Mouse (Mus musculus) liver, embryonic 12.5 days (tissue): ENCODE results near the gene Tnip3. TPM values are rescaled to one million over a fixed set of nuclear protein-coding genes. Genes with fewer than 3 reads are reported as not detected.

Experiments used
- ATAC-seq: fragments of 200-750 bp; cut with Nextera tagmentation; 2 replicates; pipeline ENCODE4 v1.8.0; 2017; ENCODE audit warnings: moderate number of reproducible peaks, mild to moderate bottlenecking, moderate library complexity
- H3K27ac ChIP-seq: fragments of 300-500 bp; sonication (generic); 2 replicates; pipeline ENCODE4 v1.5.1; 2016; ENCODE audit warnings: mild to moderate bottlenecking
- H3K27me3 ChIP-seq: fragments of 300-500 bp; sonication (generic); replicated peaks from 2 replicates; pipeline ENCODE4 v1.6.1; 2016; ENCODE audit warnings: mild to moderate bottlenecking, moderate library complexity
- H3K36me3 ChIP-seq: fragments of 300-500 bp; sonication (generic); 2 replicates; pipeline ENCODE4 v1.6.1; 2016; ENCODE audit warnings: mild to moderate bottlenecking, moderate library complexity
- H3K4me1 ChIP-seq: fragments of 300-500 bp; sonication (generic); 2 replicates; pipeline ENCODE4 v1.6.1; 2016
- H3K4me2 ChIP-seq: fragments of 300-500 bp; sonication (generic); 2 replicates; pipeline ENCODE4 v1.6.1; 2016; ENCODE audit warnings: mild to moderate bottlenecking, moderate library complexity
- H3K4me3 ChIP-seq: fragments of 300-500 bp; sonication (generic); 2 replicates; pipeline ENCODE4 v1.5.1; 2016; ENCODE audit warnings: mild to moderate bottlenecking, moderate library complexity
- H3K9ac ChIP-seq: fragments of 300-500 bp; sonication (generic); 2 replicates; pipeline ENCODE4 v1.6.1; 2016; ENCODE audit warnings: mild to moderate bottlenecking, moderate library complexity
- H3K9me3 ChIP-seq: fragments of 300-500 bp; sonication (generic); replicated peaks from 2 replicates; pipeline ENCODE4 v1.6.1; 2016; ENCODE audit warnings: mild to moderate bottlenecking, moderate library complexity
- WGBS: fragments of 180-500 bp; shearing (Covaris S2); methylation state at CpG from one replicate; pipeline ENCODE4 v1.1.7; 2016; ENCODE audit not compliant: insufficient replicate concordance; 5-methylcytosine and 5-hydroxymethylcytosine counted together
- polyA plus RNA-seq: library from polyadenylated mRNA; unstranded; fragments of >200 nt; fragmentation: Nextera tagmentation; extraction: Ambion mirVana; gene quantifications from 2 replicates; pipeline ENCODE4 v1.2.1, GENCODE M21; 2016

Gene Tnip3
- polyA plus RNA-seq, 1 experiment from 2014 or later: 0.10 TPM

GRCm38 (mm10) chr6:65540138-65540537 is 15.0 kb downstream of the Tnip3 start:
- Histone ChIP-seq H3K27ac (no peak overlapping the region), H3K4me1 (no peaks in the 10 kb centered on the region), H3K9ac (no peak overlapping the region), H3K4me2 (no peak overlapping the region), H3K4me3 (no peak overlapping the region), H3K36me3 (no peaks in the 10 kb centered on the region), H3K27me3 (no peaks in the 10 kb centered on the region), H3K9me3 (no peaks in the 10 kb centered on the region)
- 64% methylated on average over 2 of the region's 2 CpGs for WGBS
- no peak for ATAC-seq

GRCm38 (mm10) chr6:65541094-65541493 is 16.0 kb downstream of the Tnip3 start:
- 56% methylated on average over 3 of the region's 3 CpGs for WGBS

GRCm38 (mm10) chr6:65542391-65542790 is 17.3 kb downstream of the Tnip3 start:
- no peak overlapping the region for H3K4me3 ChIP-seq
- H3K27me3 ChIP-seq: no peaks in the 10 kb centered on the region
- H3K9ac ChIP-seq: no peak overlapping the region
- ATAC-seq: no peak
- no peaks in the 10 kb centered on the region for H3K4me1 ChIP-seq
- 35% methylated on average over 3 of the region's 3 CpGs for WGBS
- no peak overlapping the region for H3K27ac ChIP-seq
- H3K4me2 ChIP-seq: no peak overlapping the region
- no peaks in the 10 kb centered on the region for H3K9me3 ChIP-seq
- no peaks in the 10 kb centered on the region for H3K36me3 ChIP-seq

More at GRCm38 (mm10) chr6:65541094-65541493, 16.0 kb downstream of the Tnip3 start:
- H3K9me3 ChIP-seq: no peaks in the 10 kb centered on the region
- no peak overlapping the region for H3K4me3 ChIP-seq
- no peaks in the 10 kb centered on the region for H3K4me1 ChIP-seq
- no peak overlapping the region for H3K9ac ChIP-seq
- ATAC-seq: no peak
- no peak overlapping the region for H3K27ac ChIP-seq
- no peak overlapping the region for H3K4me2 ChIP-seq
- H3K36me3 ChIP-seq: no peaks in the 10 kb centered on the region
- H3K27me3 ChIP-seq: no peaks in the 10 kb centered on the region

GRCm38 (mm10) chr6:65542913-65543312 is 17.8 kb downstream of the Tnip3 start:
- 63% methylated on average over 1 of the region's 1 CpGs for WGBS
- H3K9ac ChIP-seq: no peak overlapping the region
- no peak for ATAC-seq
- no peak overlapping the region for H3K4me2 ChIP-seq
- no peaks in the 10 kb centered on the region for H3K9me3 ChIP-seq
- no peaks in the 10 kb centered on the region for H3K36me3 ChIP-seq
- H3K27ac ChIP-seq: no peak overlapping the region
- no peak overlapping the region for H3K4me3 ChIP-seq
- no peaks in the 10 kb centered on the region for H3K4me1 ChIP-seq
- H3K27me3 ChIP-seq: no peaks in the 10 kb centered on the region

GRCm38 (mm10) chr6:65563887-65564656 is 39.0 kb downstream of the Tnip3 start:
- no peak for ATAC-seq
- H3K36me3 ChIP-seq: no peaks in the 10 kb centered on the region
- no peak overlapping the region for H3K4me3 ChIP-seq
- no peaks in the 10 kb centered on the region for H3K9me3 ChIP-seq
- no peak overlapping the region for H3K4me2 ChIP-seq
- H3K27me3 ChIP-seq: no peaks in the 10 kb centered on the region
- no peak overlapping the region for H3K9ac ChIP-seq
- no peaks in the 10 kb centered on the region for H3K4me1 ChIP-seq
- WGBS: 46% methylated on average over 3 of the region's 3 CpGs
- H3K27ac ChIP-seq: no peak overlapping the region

DNA sequence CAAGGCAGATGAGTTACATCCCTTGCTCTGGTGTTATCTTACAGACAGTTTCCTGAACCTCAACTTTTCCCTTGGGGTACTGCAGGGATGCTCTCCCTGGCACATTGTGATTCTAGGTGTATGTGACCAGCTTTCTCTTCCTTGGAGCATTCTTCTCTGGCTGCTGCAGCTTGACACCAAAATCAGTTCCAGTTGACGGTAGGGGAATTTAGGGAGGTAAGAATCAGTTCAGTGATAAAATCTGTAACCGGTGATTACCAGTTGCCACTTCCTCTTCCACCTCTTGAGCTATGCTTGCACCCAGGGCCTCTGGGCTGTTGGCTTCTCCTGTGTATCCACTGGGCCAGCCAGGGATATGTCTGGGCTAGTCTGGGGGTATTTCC is 39.5 kb downstream of the Tnip3 start:
- H3K36me3 ChIP-seq: no peaks in the 10 kb centered on the region
- no peaks in the 10 kb centered on the region for H3K27me3 ChIP-seq
- 8% methylated on average over 2 of the region's 2 CpGs for WGBS
- H3K4me1 ChIP-seq: no peaks in the 10 kb centered on the region
- ATAC-seq: no peak
- no peaks in the 10 kb centered on the region for H3K9me3 ChIP-seq
- no peak overlapping the region for H3K27ac ChIP-seq
- H3K9ac ChIP-seq: no peak overlapping the region
- no peak overlapping the region for H3K4me3 ChIP-seq
- no peak overlapping the region for H3K4me2 ChIP-seq

GRCm38 (mm10) chr6:65569741-65570140 is 44.6 kb downstream of the Tnip3 start:
- Histone ChIP-seq H3K9ac (no peak overlapping the region), H3K27me3 (no peaks in the 10 kb centered on the region), H3K4me3 (no peak overlapping the region), H3K4me2 (no peak overlapping the region), H3K36me3 (no peaks in the 10 kb centered on the region), H3K9me3 (no peaks in the 10 kb centered on the region), H3K4me1 (no peaks in the 10 kb centered on the region), H3K27ac (no peak overlapping the region)
- no peak for ATAC-seq
- 32% methylated on average over 8 of the region's 8 CpGs for WGBS

- H3K27me3 ChIP-seq: no peaks in the 10 kb centered on the region
- H3K36me3 ChIP-seq: no peaks in the 10 kb centered on the region
- H3K9me3 ChIP-seq: no peaks in the 10 kb centered on the region
- H3K27ac ChIP-seq: no peak overlapping the region
- peaks cover 20% of the 10 kb centered on the region for H3K4me1 ChIP-seq
- peak; percentile 52; the same call in 1 of the 2 replicates for ATAC-seq
- 21% methylated on average over 8 of the region's 8 CpGs for WGBS
- no peak overlapping the region for H3K4me2 ChIP-seq
- H3K9ac ChIP-seq: no peak overlapping the region
- no peak overlapping the region for H3K4me3 ChIP-seq
These were observed 53.2 kb downstream of the Tnip3 start for GRCm38 (mm10) chr6:65578151-65578973.

DNA sequence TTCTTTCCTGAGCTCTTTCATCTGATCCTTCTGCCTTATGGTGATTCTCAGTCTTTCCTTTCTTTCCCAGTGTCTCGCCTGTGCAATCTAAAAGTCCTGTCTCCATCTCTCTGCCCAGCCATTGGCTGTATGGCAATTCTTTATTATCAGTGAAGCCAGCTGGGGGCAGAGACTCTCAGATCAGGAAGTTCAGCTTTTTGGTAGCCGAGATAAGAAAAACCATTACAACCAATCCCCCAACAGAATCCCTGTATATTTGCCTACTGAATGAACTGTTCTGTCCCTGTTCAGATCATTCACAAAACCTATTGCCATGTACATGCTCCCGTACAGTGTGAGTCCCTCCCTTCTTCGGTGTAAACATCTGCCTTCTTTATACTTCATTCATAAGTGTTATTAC is 57.9 kb downstream of the Tnip3 start:
- ATAC-seq: peak; percentile 86
- Histone ChIP-seq H3K27ac (no peak overlapping the region), H3K9me3 (no peaks in the 10 kb centered on the region)

DNA sequence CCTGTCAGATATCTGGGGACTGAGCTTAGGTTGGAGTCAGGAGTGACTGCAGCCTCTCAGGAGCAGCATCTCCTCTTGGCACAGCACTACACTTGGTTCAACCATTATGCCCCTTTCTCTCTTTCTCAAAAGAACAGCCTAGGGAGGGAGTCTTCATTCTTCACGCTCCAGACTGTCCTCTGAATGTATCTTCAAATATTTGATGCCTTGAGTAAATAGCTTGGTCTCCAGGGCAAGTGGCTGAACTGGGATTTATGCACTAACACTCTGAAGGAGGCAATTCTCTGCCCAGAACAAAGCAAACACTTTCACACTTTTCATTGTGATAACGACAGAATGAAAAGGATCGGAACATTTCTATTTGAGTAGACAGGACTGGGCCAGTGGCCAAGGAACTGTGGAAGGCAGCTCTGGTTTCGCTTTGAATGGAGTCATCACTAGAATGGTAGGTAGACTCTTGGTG is 59.8 kb downstream of the Tnip3 start:
- Histone ChIP-seq H3K27ac (no peak overlapping the region), H3K4me1 (peaks cover 9% of the 10 kb centered on the region), H3K36me3 (no peaks in the 10 kb centered on the region), H3K27me3 (no peaks in the 10 kb centered on the region), H3K4me2 (no peak overlapping the region), H3K4me3 (no peak overlapping the region), H3K9ac (no peak overlapping the region), H3K9me3 (no peaks in the 10 kb centered on the region)
- ATAC-seq: no peak
- 53% methylated on average over 4 of the region's 4 CpGs for WGBS

More for the DNA sequence above, 57.9 kb downstream of the Tnip3 start:
- no peaks in the 10 kb centered on the region for H3K36me3 ChIP-seq
- no peaks in the 10 kb centered on the region for H3K27me3 ChIP-seq
- WGBS: 17% methylated on average over 4 of the region's 4 CpGs
- no peak overlapping the region for H3K9ac ChIP-seq
- peaks cover 18% of the 10 kb centered on the region for H3K4me1 ChIP-seq
- no peak overlapping the region for H3K4me2 ChIP-seq
- no peak overlapping the region for H3K4me3 ChIP-seq

DNA sequence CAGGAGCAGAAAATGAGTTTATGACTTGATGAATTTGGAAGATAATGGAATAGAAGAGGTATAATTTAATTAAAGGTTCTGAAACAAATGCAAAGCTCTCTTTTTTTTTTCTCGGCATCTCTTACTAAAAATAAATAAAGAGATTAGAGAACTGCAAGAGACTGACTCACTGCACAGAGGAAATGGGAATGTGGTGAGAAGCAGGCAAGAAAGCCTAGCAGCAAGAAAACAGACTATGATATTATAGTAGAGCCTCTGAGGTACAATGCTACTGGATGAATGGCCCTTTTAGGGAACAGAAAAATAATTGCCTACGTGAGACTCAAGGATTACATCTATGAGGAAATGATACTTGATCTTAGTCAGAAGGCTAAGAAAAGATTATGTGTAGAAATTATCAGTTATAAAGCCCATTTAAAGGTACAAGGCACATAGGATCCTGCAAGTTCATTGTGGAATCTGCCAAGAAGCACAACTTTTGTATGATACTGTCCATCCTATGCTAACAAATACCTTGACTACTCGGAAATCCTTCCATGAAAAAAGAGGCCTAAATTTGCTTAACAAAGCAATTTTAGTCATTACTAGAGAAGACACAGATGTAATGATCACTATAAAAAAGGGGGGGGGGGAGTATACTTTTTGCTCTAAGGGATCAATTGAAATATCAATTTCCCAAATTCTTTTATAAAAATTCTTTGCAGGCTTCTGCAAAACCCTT is 60.4 kb downstream of the Tnip3 start:
- Histone ChIP-seq H3K36me3 (no peaks in the 10 kb centered on the region), H3K4me3 (no peak overlapping the region), H3K9me3 (no peaks in the 10 kb centered on the region), H3K27ac (no peak overlapping the region), H3K27me3 (no peaks in the 10 kb centered on the region), H3K9ac (no peak overlapping the region), H3K4me1 (peaks cover 9% of the 10 kb centered on the region), H3K4me2 (no peak overlapping the region)
- ATAC-seq: no peak
- 45% methylated on average over 3 of the region's 3 CpGs for WGBS

DNA sequence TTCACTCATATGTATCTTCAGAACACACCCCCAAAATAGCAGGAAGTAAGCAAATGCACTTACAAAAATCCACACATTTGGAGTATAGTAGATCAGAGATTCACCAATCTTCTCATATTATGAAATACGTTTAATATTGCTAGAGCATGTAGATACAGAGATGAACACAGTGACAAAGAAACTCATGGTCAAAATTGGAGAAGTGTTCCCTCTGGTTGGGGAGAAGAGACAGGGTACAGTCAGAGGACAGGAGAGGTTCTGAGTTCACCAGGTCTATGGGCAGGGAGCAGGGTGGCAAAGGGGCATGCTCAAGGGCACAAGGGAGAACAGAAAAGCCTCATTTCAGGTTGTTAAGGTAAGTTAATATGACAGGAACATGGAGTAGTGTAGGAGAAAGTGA is 63.7 kb downstream of the Tnip3 start:
- Histone ChIP-seq H3K27ac (no peak overlapping the region), H3K4me2 (no peak overlapping the region), H3K9me3 (no peaks in the 10 kb centered on the region), H3K36me3 (no peaks in the 10 kb centered on the region), H3K9ac (no peak overlapping the region), H3K4me3 (no peak overlapping the region), H3K27me3 (no peaks in the 10 kb centered on the region), H3K4me1 (no peaks in the 10 kb centered on the region; the same call in 1 of the 2 replicates)
- no peak for ATAC-seq
- WGBS: 69% methylated on average over 1 of the region's 1 CpGs
